Mouse (Mus musculus) embryonic fibroblast, embryonic 13.5 days (primary cell): ENCODE results near the gene Arhgap18.

Source experiments
- CTCF ChIP-seq: IDR thresholded peaks from 2 replicates; pipeline ENCODE4 v1.5.1; 2011; ENCODE audit warnings: mild to moderate bottlenecking, control low read depth, low read length, moderate library complexity, borderline replicate concordance; ENCODE audit not compliant: insufficient read depth
- POLR2A ChIP-seq: IDR thresholded peaks from 2 replicates; pipeline ENCODE4 v1.6.1; 2011; ENCODE audit warnings: low read depth, mild to moderate bottlenecking, control low read depth, low read length, moderate library complexity

GRCm38 (mm10) chr10:26725255-26725654 is 28.0 kb upstream of the Arhgap18 start:
- TF ChIP-seq CTCF: no peak
- no peak for TF ChIP-seq POLR2A
